Mouse (Mus musculus): ENCODE results near the gene Sprr2a2. TPM values are rescaled to one million over a fixed set of nuclear protein-coding genes. Genes with fewer than 3 reads are reported as not detected.
"Not testable (repeated sequence)": the region's sequence is repeated elsewhere in the genome, so short reads cannot be mapped to it uniquely, and the experiment has no call there.

Sprr2a2 gene
- total and polyA plus RNA-seq, 3 experiments: 0.04 TPM; not detected in 2

DNA sequence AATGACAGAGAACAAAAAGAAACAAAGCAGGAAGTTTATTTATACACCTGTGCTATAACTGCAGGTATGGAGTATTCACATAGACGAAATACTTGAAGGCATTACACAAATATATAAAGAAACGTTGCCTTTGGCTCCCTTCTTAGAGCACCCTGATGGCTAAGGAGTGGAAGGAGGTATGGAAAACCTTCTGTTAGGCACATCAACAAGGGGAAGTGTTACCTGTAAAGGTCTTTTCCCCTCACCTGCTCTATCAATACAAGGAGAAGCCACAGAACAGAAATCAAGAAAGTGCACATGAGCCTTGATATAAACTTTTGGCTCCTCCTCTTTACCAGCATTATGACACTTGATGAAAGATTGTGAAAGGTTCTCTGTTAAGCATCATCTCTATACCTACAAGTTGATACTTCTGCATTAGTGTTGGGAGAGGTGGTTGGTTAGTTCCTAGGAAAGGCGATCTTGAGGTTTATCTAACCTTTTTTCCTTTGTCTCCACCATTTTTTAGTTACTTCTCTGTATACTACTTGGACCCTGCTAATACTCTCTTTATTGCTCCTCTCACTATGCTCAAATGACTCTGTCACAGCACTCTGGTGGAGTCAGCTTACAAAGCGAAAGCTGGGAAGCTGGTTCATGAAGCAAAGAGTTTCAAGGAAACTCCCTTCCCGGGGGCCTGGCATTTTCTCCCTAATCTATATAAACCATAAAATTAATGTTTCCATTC is 20.9 kb downstream of the Sprr2a2 start:
- not testable (repeated sequence) for H3K27me3 ChIP-seq (ENCODE audit: control insufficient read depth in 1 of 2, insufficient read depth in 2 of 2, low read length in 2 of 2); H3K9me3 ChIP-seq (replicated peaks; ENCODE audit: insufficient read depth, low read length); DNase-seq (ENCODE audit: low read depth, low spot score); H3K9ac ChIP-seq (ENCODE audit: control insufficient read depth, low read depth, low read length, poor library complexity, severe bottlenecking); H3K79me2 ChIP-seq (ENCODE audit: control insufficient read depth, insufficient read depth, low read length, poor library complexity); H3K36me3 ChIP-seq (ENCODE audit: control insufficient read depth in 1 of 2, insufficient read depth in 2 of 2, low read length in 2 of 2); H3K4me1 ChIP-seq (ENCODE audit: control insufficient read depth in 1 of 2, insufficient read depth in 2 of 2, low read length in 2 of 2); H3K27ac ChIP-seq (ENCODE audit: control insufficient read depth, low read depth, low read length); H3K4me3 ChIP-seq (ENCODE audit: control insufficient read depth in 1 of 2, insufficient read depth in 1 of 2, low read depth in 2 of 2, low read length in 2 of 2)

DNA sequence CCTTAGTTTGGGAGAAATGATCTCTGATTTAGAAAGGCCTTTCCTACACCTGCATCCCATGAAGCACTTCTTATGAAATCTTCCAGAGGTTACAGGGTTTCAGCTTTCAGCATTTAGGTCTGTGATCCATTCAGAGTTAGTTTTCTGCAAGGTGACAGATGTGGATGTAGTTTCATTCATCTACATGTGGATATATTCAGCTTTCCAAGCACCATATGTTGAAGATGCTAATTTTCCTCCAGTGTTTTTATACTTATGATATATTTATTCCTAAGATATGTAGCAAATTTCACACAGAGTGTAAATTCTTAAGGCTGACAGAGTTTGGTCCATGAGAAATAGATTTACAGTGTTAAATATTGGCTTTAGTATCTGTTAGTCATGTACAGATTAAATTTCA is 23.0 kb downstream of the Sprr2a2 start:
- not testable (repeated sequence) for DNase-seq (ENCODE audit: low read depth, low spot score); H3K4me3 ChIP-seq (ENCODE audit: control insufficient read depth in 1 of 2, insufficient read depth in 1 of 2, low read depth in 2 of 2, low read length in 2 of 2); H3K36me3 ChIP-seq (ENCODE audit: control insufficient read depth in 1 of 2, insufficient read depth in 2 of 2, low read length in 2 of 2); H3K9ac ChIP-seq (ENCODE audit: control insufficient read depth, low read depth, low read length, poor library complexity, severe bottlenecking); H3K79me2 ChIP-seq (ENCODE audit: control insufficient read depth, insufficient read depth, low read length, poor library complexity); H3K27ac ChIP-seq (ENCODE audit: control insufficient read depth, low read depth, low read length); H3K9me3 ChIP-seq (replicated peaks; ENCODE audit: insufficient read depth, low read length); H3K4me1 ChIP-seq (ENCODE audit: control insufficient read depth in 1 of 2, insufficient read depth in 2 of 2, low read length in 2 of 2); H3K27me3 ChIP-seq (ENCODE audit: control insufficient read depth in 1 of 2, insufficient read depth in 2 of 2, low read length in 2 of 2)

DNA sequence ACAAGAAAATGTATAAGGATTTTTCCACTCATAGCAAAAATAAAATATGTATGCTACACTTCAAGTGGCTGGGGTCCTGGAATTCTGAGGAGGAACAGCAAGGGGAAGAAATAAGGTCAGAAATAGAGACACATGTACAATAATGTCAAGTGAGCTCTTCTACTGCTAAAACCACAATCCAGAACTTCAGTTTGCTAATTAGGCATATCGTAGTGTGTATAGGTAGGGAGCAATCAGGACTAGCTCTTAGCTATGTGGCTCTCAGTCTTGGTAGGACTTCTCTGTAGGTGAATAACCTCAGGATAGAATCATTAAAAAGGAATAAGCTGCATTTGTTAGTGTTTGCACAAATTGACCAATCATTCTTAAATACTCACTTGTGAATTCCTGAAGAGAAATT is 23.5 kb downstream of the Sprr2a2 start:
- H3K36me3 ChIP-seq (ENCODE audit: control insufficient read depth in 1 of 2, insufficient read depth in 2 of 2, low read length in 2 of 2); DNase-seq (ENCODE audit: low read depth, low spot score); H3K4me3 ChIP-seq (ENCODE audit: control insufficient read depth in 1 of 2, insufficient read depth in 1 of 2, low read depth in 2 of 2, low read length in 2 of 2); H3K27ac ChIP-seq (ENCODE audit: control insufficient read depth, low read depth, low read length); H3K9ac ChIP-seq (ENCODE audit: control insufficient read depth, low read depth, low read length, poor library complexity, severe bottlenecking); H3K27me3 ChIP-seq (ENCODE audit: control insufficient read depth in 1 of 2, insufficient read depth in 2 of 2, low read length in 2 of 2); H3K9me3 ChIP-seq (replicated peaks; ENCODE audit: insufficient read depth, low read length); H3K4me1 ChIP-seq (ENCODE audit: control insufficient read depth in 1 of 2, insufficient read depth in 2 of 2, low read length in 2 of 2); H3K79me2 ChIP-seq (ENCODE audit: control insufficient read depth, insufficient read depth, low read length, poor library complexity): not testable (repeated sequence)

DNA sequence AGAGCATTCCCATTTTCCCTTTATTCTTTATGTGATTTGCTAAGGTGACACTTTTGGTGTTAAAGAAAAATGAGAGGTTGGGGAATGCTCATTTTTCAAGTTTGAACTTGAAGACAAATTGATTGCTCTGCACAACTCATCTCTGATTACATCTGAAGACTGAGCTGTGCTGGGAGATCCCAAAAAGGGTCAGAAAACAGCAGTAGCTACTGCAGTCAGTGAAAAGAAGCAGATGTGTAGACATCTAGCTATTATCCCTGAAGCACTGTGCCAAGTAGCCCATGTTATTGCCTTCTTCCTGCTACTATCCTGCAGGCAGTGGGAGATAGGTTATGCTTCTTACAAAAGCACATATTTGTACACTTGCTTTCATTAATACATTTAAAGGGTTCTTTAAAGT is 29.1 kb downstream of the Sprr2a2 start:
- not testable (repeated sequence) for H3K4me3 ChIP-seq (ENCODE audit: control insufficient read depth in 1 of 2, insufficient read depth in 1 of 2, low read depth in 2 of 2, low read length in 2 of 2); H3K79me2 ChIP-seq (ENCODE audit: control insufficient read depth, insufficient read depth, low read length, poor library complexity); H3K36me3 ChIP-seq (ENCODE audit: control insufficient read depth in 1 of 2, insufficient read depth in 2 of 2, low read length in 2 of 2); H3K27ac ChIP-seq (ENCODE audit: control insufficient read depth, low read depth, low read length); H3K9me3 ChIP-seq (replicated peaks; ENCODE audit: insufficient read depth, low read length); H3K27me3 ChIP-seq (ENCODE audit: control insufficient read depth in 1 of 2, insufficient read depth in 2 of 2, low read length in 2 of 2); H3K4me1 ChIP-seq (ENCODE audit: control insufficient read depth in 1 of 2, insufficient read depth in 2 of 2, low read length in 2 of 2); H3K9ac ChIP-seq (ENCODE audit: control insufficient read depth, low read depth, low read length, poor library complexity, severe bottlenecking); DNase-seq (ENCODE audit: low read depth, low spot score)

DNA sequence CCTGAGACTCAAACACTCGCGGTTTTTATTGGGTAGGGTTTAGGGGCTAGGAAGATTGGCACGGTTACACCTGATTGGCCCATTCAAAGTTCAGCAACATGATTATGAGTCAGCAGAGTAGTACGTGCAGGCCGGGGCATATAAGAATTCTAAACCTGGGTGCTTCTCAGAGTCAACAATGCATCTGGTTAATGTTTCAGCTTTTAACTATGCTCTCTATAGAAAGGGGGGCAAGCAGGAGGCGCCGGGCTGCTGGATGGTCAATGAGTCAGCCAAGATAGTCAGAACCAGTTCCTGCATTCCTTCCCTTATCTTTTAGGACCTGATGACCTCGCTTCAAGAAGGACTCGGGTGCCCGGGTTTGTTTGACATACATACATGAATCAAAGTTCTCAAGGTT is 30.5 kb downstream of the Sprr2a2 start:
- not testable (repeated sequence) for H3K27ac ChIP-seq (ENCODE audit: control insufficient read depth, low read depth, low read length); H3K4me3 ChIP-seq (ENCODE audit: control insufficient read depth in 1 of 2, insufficient read depth in 1 of 2, low read depth in 2 of 2, low read length in 2 of 2); H3K4me1 ChIP-seq (ENCODE audit: control insufficient read depth in 1 of 2, insufficient read depth in 2 of 2, low read length in 2 of 2)

DNA sequence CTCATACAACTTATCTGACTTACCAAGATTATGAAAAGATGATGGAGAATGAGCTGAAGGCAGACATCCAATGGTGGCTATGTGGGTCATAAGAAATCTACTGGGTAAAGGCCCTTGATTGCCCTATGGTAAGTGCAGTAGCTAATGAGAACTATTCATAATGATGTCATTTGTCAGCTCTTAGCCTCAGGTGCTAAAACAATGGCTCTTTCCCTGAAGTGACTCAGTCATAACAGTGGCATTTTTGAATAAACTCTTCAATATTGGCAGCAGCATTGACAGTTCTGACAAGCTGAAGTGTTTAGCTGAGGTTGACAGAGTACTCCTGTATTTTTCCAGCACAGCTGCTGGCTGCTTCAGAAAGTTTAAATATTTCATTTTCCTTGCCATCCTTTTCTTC is 32.8 kb downstream of the Sprr2a2 start:
- not testable (repeated sequence) for H3K9me3 ChIP-seq (replicated peaks; ENCODE audit: insufficient read depth, low read length); H3K27ac ChIP-seq (ENCODE audit: control insufficient read depth, low read depth, low read length); H3K4me3 ChIP-seq (ENCODE audit: control insufficient read depth in 1 of 2, insufficient read depth in 1 of 2, low read depth in 2 of 2, low read length in 2 of 2); H3K36me3 ChIP-seq (ENCODE audit: control insufficient read depth in 1 of 2, insufficient read depth in 2 of 2, low read length in 2 of 2); H3K4me1 ChIP-seq (ENCODE audit: control insufficient read depth in 1 of 2, insufficient read depth in 2 of 2, low read length in 2 of 2); H3K9ac ChIP-seq (ENCODE audit: control insufficient read depth, low read depth, low read length, poor library complexity, severe bottlenecking); H3K27me3 ChIP-seq (ENCODE audit: control insufficient read depth in 1 of 2, insufficient read depth in 2 of 2, low read length in 2 of 2); H3K79me2 ChIP-seq (ENCODE audit: control insufficient read depth, insufficient read depth, low read length, poor library complexity); DNase-seq (ENCODE audit: low read depth, low spot score)

More for the DNA sequence above, 30.5 kb downstream of the Sprr2a2 start:
- H3K79me2 ChIP-seq (ENCODE audit: control insufficient read depth, insufficient read depth, low read length, poor library complexity); H3K27me3 ChIP-seq (ENCODE audit: control insufficient read depth in 1 of 2, insufficient read depth in 2 of 2, low read length in 2 of 2); H3K9ac ChIP-seq (ENCODE audit: control insufficient read depth, low read depth, low read length, poor library complexity, severe bottlenecking); H3K9me3 ChIP-seq (replicated peaks; ENCODE audit: insufficient read depth, low read length); H3K36me3 ChIP-seq (ENCODE audit: control insufficient read depth in 1 of 2, insufficient read depth in 2 of 2, low read length in 2 of 2); DNase-seq (ENCODE audit: low read depth, low spot score): not testable (repeated sequence)

DNA sequence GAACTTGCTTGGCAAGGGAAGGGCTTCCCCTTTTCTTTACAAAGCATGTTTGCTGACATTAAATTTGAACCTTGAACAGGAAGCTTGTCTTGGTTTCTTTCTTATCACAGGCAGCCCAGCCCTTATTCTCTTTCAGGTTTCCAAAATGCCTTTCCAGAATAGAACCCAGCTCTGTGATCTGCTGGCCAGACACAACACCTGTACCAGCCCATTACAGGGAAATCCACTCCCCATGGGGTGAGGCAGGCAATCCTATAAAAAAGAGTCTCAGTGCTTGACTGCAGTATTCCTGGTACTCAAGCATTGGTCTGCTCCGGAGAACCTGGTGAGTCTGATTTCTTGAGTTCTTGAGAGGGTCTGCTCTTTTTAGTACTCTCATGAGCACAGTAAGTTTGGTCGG is 34.7 kb downstream of the Sprr2a2 start:
- H3K36me3 ChIP-seq (ENCODE audit: control insufficient read depth in 1 of 2, insufficient read depth in 2 of 2, low read length in 2 of 2); H3K27me3 ChIP-seq (ENCODE audit: control insufficient read depth in 1 of 2, insufficient read depth in 2 of 2, low read length in 2 of 2); H3K4me3 ChIP-seq (ENCODE audit: control insufficient read depth in 1 of 2, insufficient read depth in 1 of 2, low read depth in 2 of 2, low read length in 2 of 2); H3K79me2 ChIP-seq (ENCODE audit: control insufficient read depth, insufficient read depth, low read length, poor library complexity); H3K4me1 ChIP-seq (ENCODE audit: control insufficient read depth in 1 of 2, insufficient read depth in 2 of 2, low read length in 2 of 2); H3K9me3 ChIP-seq (replicated peaks; ENCODE audit: insufficient read depth, low read length); H3K9ac ChIP-seq (ENCODE audit: control insufficient read depth, low read depth, low read length, poor library complexity, severe bottlenecking); DNase-seq (ENCODE audit: low read depth, low spot score); H3K27ac ChIP-seq (ENCODE audit: control insufficient read depth, low read depth, low read length): not testable (repeated sequence)
